Mouse (Mus musculus) CH12.LX (cell line): ENCODE results near the gene Gm28048. TPM values are rescaled to one million over a fixed set of nuclear protein-coding genes. Genes with fewer than 3 reads are reported as not detected.
A peak's percentile ranks its signal among the peaks of the same experiment; 100 is the strongest.

Experiments
- DNase-seq: peaks from one replicate; pipeline ENCODE4 v3.0.0-alpha.2; 2013; ENCODE audit errors: extremely low read depth
- H3K27ac ChIP-seq: 2 replicates; pipeline ENCODE4 v1.5.1; 2012; ENCODE audit warnings: low read depth, mild to moderate bottlenecking, control low read depth, moderate library complexity; ENCODE audit not compliant: insufficient read depth
- H3K27me3 ChIP-seq: replicated peaks from 2 replicates; pipeline ENCODE3; 2012; ENCODE audit warnings: inconsistent platforms
- H3K36me3 ChIP-seq, 2 experiments: replicated peaks in 1 of 2; 2 replicates each; pipeline versions ENCODE3 to v1.6.1; 2012; ENCODE audit warnings: inconsistent platforms in 1 of 2, low read length in 1 of 2, mild to moderate bottlenecking in 1 of 2, mixed read lengths in 1 of 2, moderate library complexity in 1 of 2; ENCODE audit not compliant: control insufficient read depth in 1 of 2, insufficient read depth in 1 of 2
- H3K4me1 ChIP-seq, 2 experiments: 2 replicates each; pipeline ENCODE4 v1.6.1; 2012; ENCODE audit warnings: inconsistent platforms in 1 of 2, moderate library complexity in 1 of 2; ENCODE audit not compliant: insufficient read depth in 2 of 2, control insufficient read depth in 1 of 2
- H3K4me2 ChIP-seq: 2 replicates; pipeline ENCODE4 v1.6.1; 2012; ENCODE audit warnings: low read depth, mild to moderate bottlenecking, control low read depth; ENCODE audit not compliant: poor library complexity, insufficient read depth, severe bottlenecking
- H3K4me3 ChIP-seq, 3 experiments: fragments of 150-350 bp in 1 of 3; sonication (generic) in 1 of 3; replicated peaks in 1 of 3; 2 replicates each; pipeline versions ENCODE3 to v1.5.1; 2011 to 2012; ENCODE audit warnings: low read depth in 2 of 3, low read length in 2 of 3, mild to moderate bottlenecking in 2 of 3, moderate library complexity in 2 of 3, control low read depth in 1 of 3, improper control_type of control experiment in 1 of 3, inconsistent platforms in 1 of 3, mixed read lengths in 1 of 3; ENCODE audit not compliant: poor library complexity in 1 of 3
- H3K79me2 ChIP-seq: replicated peaks from 2 replicates; pipeline ENCODE4 v1.6.1; 2012; ENCODE audit warnings: mild to moderate bottlenecking, moderate library complexity; ENCODE audit not compliant: control insufficient read depth, poor library complexity, insufficient read depth, severe bottlenecking; ENCODE audit errors: extremely low read depth
- H3K9ac ChIP-seq: 2 replicates; pipeline ENCODE4 v1.6.1; 2012; ENCODE audit warnings: low read depth, mild to moderate bottlenecking, control low read depth, moderate library complexity; ENCODE audit not compliant: insufficient read depth
- H3K9me3 ChIP-seq: replicated peaks from 2 replicates; pipeline ENCODE3; 2012; ENCODE audit warnings: low read length, inconsistent platforms, mixed read lengths
- CHD2 ChIP-seq: IDR thresholded peaks from 2 replicates; pipeline ENCODE4 v1.6.1; 2011; ENCODE audit warnings: low read length, improper control_type of control experiment
- CTCF ChIP-seq, 2 experiments: IDR thresholded peaks in 1 of 2; conservative IDR thresholded peaks in 1 of 2; 2 replicates each; pipeline ENCODE4 v1.5.1; 2011 to 2012; ENCODE audit warnings: low read depth in 2 of 2, low read length in 2 of 2, improper control_type of control experiment in 1 of 2, inconsistent platforms in 1 of 2, mild to moderate bottlenecking in 1 of 2, moderate library complexity in 1 of 2
- ELF1 ChIP-seq: IDR thresholded peaks from 2 replicates; pipeline ENCODE4 v1.6.1; 2014; ENCODE audit warnings: low read depth, mild to moderate bottlenecking, inconsistent platforms, low read length, improper control_type of control experiment
- EP300 ChIP-seq: IDR thresholded peaks from 2 replicates; pipeline ENCODE4 v1.6.1; 2011; ENCODE audit warnings: low read length, improper control_type of control experiment
- ETS1 ChIP-seq: conservative IDR thresholded peaks from 2 replicates; pipeline ENCODE4 v1.6.1; 2012; ENCODE audit warnings: low read depth, mild to moderate bottlenecking, inconsistent platforms, low read length, improper control_type of control experiment, moderate library complexity
- GABPA ChIP-seq: IDR thresholded peaks from 2 replicates; pipeline ENCODE4 v1.6.1; 2012; ENCODE audit warnings: low read depth, low read length, improper control_type of control experiment, inconsistent platforms; ENCODE audit not compliant: insufficient replicate concordance
- HCFC1 ChIP-seq: IDR thresholded peaks from 2 replicates; pipeline ENCODE4 v1.6.1; 2012; ENCODE audit warnings: low read depth, mild to moderate bottlenecking, inconsistent platforms, low read length, improper control_type of control experiment
- KAT2A ChIP-seq: IDR thresholded peaks from 2 replicates; pipeline ENCODE4 v1.6.1; 2012; ENCODE audit warnings: low read length, improper control_type of control experiment, inconsistent platforms; ENCODE audit not compliant: insufficient replicate concordance
- MAFK ChIP-seq: IDR thresholded peaks from 2 replicates; pipeline ENCODE4 v1.6.1; 2011; ENCODE audit warnings: low read length, improper control_type of control experiment; ENCODE audit not compliant: insufficient replicate concordance
- MYC ChIP-seq: IDR thresholded peaks from 2 replicates; pipeline ENCODE4 v1.6.1; 2011; ENCODE audit warnings: low read depth, mild to moderate bottlenecking, improper control_type of control experiment, low read length
- NRF1 ChIP-seq: IDR thresholded peaks from 2 replicates; pipeline ENCODE4 v1.6.1; 2014; ENCODE audit warnings: low read depth, mild to moderate bottlenecking, inconsistent platforms, low read length, improper control_type of control experiment, moderate library complexity
- PAX5 ChIP-seq: IDR thresholded peaks from 2 replicates; pipeline ENCODE4 v1.6.1; 2012; ENCODE audit warnings: low read length, inconsistent platforms, mixed read lengths
- POLR2A ChIP-seq: IDR thresholded peaks from 2 replicates; pipeline ENCODE4 v1.6.1; 2011; ENCODE audit warnings: low read depth, mild to moderate bottlenecking, improper control_type of control experiment, low read length
- RAD21 ChIP-seq: IDR thresholded peaks from 2 replicates; pipeline ENCODE4 v1.6.1; 2011; ENCODE audit warnings: low read depth, mild to moderate bottlenecking, low read length, improper control_type of control experiment, moderate library complexity
- RCOR1 ChIP-seq: conservative IDR thresholded peaks from 2 replicates; pipeline ENCODE4 v1.6.1; 2012; ENCODE audit warnings: low read depth, mild to moderate bottlenecking, inconsistent platforms, low read length, improper control_type of control experiment
- SMC3 ChIP-seq: IDR thresholded peaks from 2 replicates; pipeline ENCODE4 v1.6.1; 2011; ENCODE audit warnings: low read depth, low read length, improper control_type of control experiment
- UBTF ChIP-seq: IDR thresholded peaks from 2 replicates; pipeline ENCODE4 v1.6.1; 2012; ENCODE audit warnings: low read depth, mild to moderate bottlenecking, inconsistent platforms, low read length, improper control_type of control experiment, moderate library complexity
- USF1 ChIP-seq: IDR thresholded peaks from 2 replicates; pipeline ENCODE4 v1.6.1; 2014; ENCODE audit warnings: low read depth, mild to moderate bottlenecking, inconsistent platforms, low read length, improper control_type of control experiment
- USF2 ChIP-seq: conservative IDR thresholded peaks from 2 replicates; pipeline ENCODE4 v1.6.1; 2011; ENCODE audit warnings: low read depth, low read length, improper control_type of control experiment
- ZKSCAN1 ChIP-seq: IDR thresholded peaks from 2 replicates; pipeline ENCODE4 v1.6.1; 2012; ENCODE audit warnings: low read depth, inconsistent platforms, low read length, improper control_type of control experiment, borderline replicate concordance
- ZMIZ1 ChIP-seq: IDR thresholded peaks from 2 replicates; pipeline ENCODE4 v1.6.1; 2012; ENCODE audit warnings: low read depth, mild to moderate bottlenecking, inconsistent platforms, low read length, improper control_type of control experiment
- ZNF384 ChIP-seq: IDR thresholded peaks from 2 replicates; pipeline ENCODE4 v1.6.1; 2012; ENCODE audit warnings: low read depth, low read length, improper control_type of control experiment, inconsistent platforms
- dilution Hi-C: fragments of 300-500 bp; cut with MboI; formaldehyde crosslinking; loops from 2 replicates; pipeline ENCODE4 v1.14.3; 2020; ENCODE audit warnings: low sequenced_read_pairs; ENCODE audit not compliant: extremely low pct_unique_long_range_greater_than_20kb, extremely low pct_ligation_motif_present
- in situ Hi-C: fragments of 300-500 bp; cut with MboI; formaldehyde crosslinking; loops from 3 replicates; pipeline ENCODE4 v1.14.3; 2019; ENCODE audit warnings: low sequenced_read_pairs, low pct_ligation_motif_present, low pct_unique_long_range_greater_than_20kb, mixed read lengths
- polyA plus RNA-seq: library from polyadenylated mRNA; unstranded; fragments of >175 nt; gene quantifications from 2 replicates; pipeline ENCODE4 v1.2.1, GENCODE M21; 2012; ENCODE audit warnings: low read depth; ENCODE audit not compliant: insufficient read length
- total RNA-seq, 2 experiments: library from RNA; depleted of rRNA; stranded (reverse); fragments of 300-350 nt in 1 of 2; fragments of >200 nt in 1 of 2; gene quantifications; 2 replicates each; pipeline ENCODE4 v1.2.3; 2012 to 2014

Gm28048 gene
- total and polyA plus RNA-seq, 3 experiments: 32.6 to 93.3 (median 59.5) TPM

- Histone ChIP-seq H3K9ac (no peak overlapping the region), H3K79me2 (peaks cover 20% of the 10 kb centered on the region), H3K4me3 (no peak overlapping the region), H3K4me2 (no peak overlapping the region), H3K36me3 (peaks cover 0 to 9% of the 10 kb centered on the region in 2 experiments), H3K4me1 (peaks cover 41 to 69% of the 10 kb centered on the region in 2 experiments), H3K27ac (no peak overlapping the region), H3K27me3 (no peaks in the 10 kb centered on the region), H3K9me3 (no peaks in the 10 kb centered on the region)
- no peak for TF ChIP-seq EP300
- no peak for TF ChIP-seq KAT2A
- TF ChIP-seq ZMIZ1: 0 out of 2 replicates have a peak, but pooled peaks have one; percentile 7
- no peak for DNase-seq
- dilution Hi-C loops: no loop called here
- in situ Hi-C loops: loop anchor here (5.0 kb wide), 1 partner anchor 226 kb away; no protein-coding TSS in a partner anchor
These were observed 118.3 kb downstream of the Gm28048 start for GRCm38 (mm10) chr11:22863581-22863980.

- TF ChIP-seq ZNF384: no peak
- no peak for TF ChIP-seq GABPA
- no peak for TF ChIP-seq CTCF (conservative IDR thresholded peaks at IDR 0.05 in 1 of 2, IDR thresholded peaks at IDR 0.05 in 1 of 2; ENCODE audit: low read depth in 2 of 2, low read length in 2 of 2)
- no peak for TF ChIP-seq UBTF
- DNase-seq: no peak
- in situ Hi-C loops: loop anchor here (5.0 kb wide), 1 partner anchor 224 kb away; no protein-coding TSS in a partner anchor
- peak overlapping the region; percentile 88 for H3K4me2 ChIP-seq
- peak overlapping the region; percentile 76 for H3K9ac ChIP-seq
- dilution Hi-C loops: no loop called here
- H3K4me1 ChIP-seq: peaks cover 24 to 46% of the 10 kb centered on the region in 2 experiments
- peaks cover 42% of the 10 kb centered on the region for H3K79me2 ChIP-seq
- peak overlapping the region; percentile 70 to 84 (median 75) for H3K4me3 ChIP-seq
- H3K9me3 ChIP-seq: no peaks in the 10 kb centered on the region
- H3K27me3 ChIP-seq: no peaks in the 10 kb centered on the region
- H3K36me3 ChIP-seq: peaks cover 0 to 4% of the 10 kb centered on the region in 2 experiments
- no peak overlapping the region for H3K27ac ChIP-seq
These were observed 120.6 kb downstream of the Gm28048 start for GRCm38 (mm10) chr11:22861315-22861714.

GRCm38 (mm10) chr11:22860335-22861227 lies 121.3 kb downstream of the Gm28048 start, which contains the start of gene B3gnt2:
Gene B3gnt2, minus strand, starts transcription at chr11:22860961.
- Histone ChIP-seq H3K27me3 (no peaks in the 10 kb centered on the region), H3K9me3 (no peaks in the 10 kb centered on the region), H3K9ac (peak within 1 kb of the TSS; percentile 76), H3K4me3 (peak within 1 kb of the TSS; percentile 70 to 84 (median 75)), H3K4me1 (peaks cover 19 to 39% of the 10 kb centered on the region in 2 experiments), H3K4me2 (peak within 1 kb of the TSS; percentile 88), H3K79me2 (peaks cover 47% of the 10 kb centered on the region), H3K36me3 (peaks cover 0 to 4% of the 10 kb centered on the region in 2 experiments), H3K27ac (peak within 1 kb of the TSS; percentile 88)
- no peak for DNase-seq
- dilution Hi-C loops (no loop called here), in situ Hi-C loops (loop anchor here (5.0 kb wide), 1 partner anchor 223 kb away; no protein-coding TSS in a partner anchor)
- no peak; the same call in 1 of the 2 replicates for TF ChIP-seq POLR2A
- TF ChIP-seq ZNF384: peak; percentile 92
- peak; percentile 86 for TF ChIP-seq CHD2
- no peak for TF ChIP-seq HCFC1
- TF ChIP-seq SMC3: peak; percentile 7; the same call in 1 of the 2 replicates
- TF ChIP-seq GABPA: no peak
- no peak for TF ChIP-seq USF2
- no peak for TF ChIP-seq UBTF
- TF ChIP-seq ZKSCAN1: no peak
- TF ChIP-seq CTCF (conservative IDR thresholded peaks at IDR 0.05 in 1 of 2, IDR thresholded peaks at IDR 0.05 in 1 of 2; ENCODE audit: low read depth in 2 of 2, low read length in 2 of 2): no peak
- TF ChIP-seq MAFK: 0 out of 2 replicates have a peak, but pooled peaks have one; percentile 28
- no peak for TF ChIP-seq RAD21
- TF ChIP-seq ELF1: peak; percentile 59
- TF ChIP-seq NRF1: 0 out of 2 replicates have a peak, but pooled peaks have one; percentile 27
- peak; percentile 35 for TF ChIP-seq USF1
- 0 out of 2 replicates have a peak, but pooled peaks have one; percentile 10 for TF ChIP-seq RCOR1
- no peak for TF ChIP-seq PAX5
- TF ChIP-seq ETS1: no peak; the same call in none of the 2 replicates
- peak; percentile 45 for TF ChIP-seq MYC
